Mouse (Mus musculus): ENCODE results near the gene Crybb1. TPM values are rescaled to one million over a fixed set of nuclear protein-coding genes. Genes with fewer than 3 reads are reported as not detected.

Crybb1 gene
- polyA plus RNA-seq, 1 experiment = not detected

DNA sequence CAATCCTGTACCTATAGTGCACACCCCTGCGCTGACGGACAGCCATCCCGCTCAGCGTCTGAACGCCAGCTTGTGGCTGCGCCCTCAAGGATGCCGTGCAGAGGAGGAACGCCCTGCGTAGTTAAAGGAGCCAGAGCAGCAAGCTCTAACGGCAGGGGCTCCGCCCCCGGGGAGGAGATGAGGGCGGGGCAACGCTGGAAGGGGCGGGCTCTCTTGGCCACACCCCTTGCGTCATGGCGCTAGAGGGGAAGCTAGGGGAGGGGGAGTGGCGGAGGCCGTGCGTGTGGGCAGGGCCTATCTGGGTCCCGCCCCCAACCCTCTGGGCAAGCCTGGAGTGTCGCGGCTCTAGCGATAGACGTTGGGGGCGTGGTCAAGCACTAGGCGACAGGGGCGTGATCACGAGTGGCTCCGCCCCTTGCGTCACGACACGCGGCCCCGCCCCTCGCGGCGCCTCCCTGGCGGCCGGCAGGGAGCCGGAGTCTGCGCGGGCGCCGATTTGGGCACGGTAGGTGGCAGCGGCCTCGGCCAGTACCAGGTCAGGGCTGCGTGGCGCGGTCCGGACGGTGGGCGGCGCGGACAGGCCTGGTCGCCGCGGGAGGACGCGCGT, 20.8 kb downstream of the Crybb1 start, which contains the start of gene Tpst2:
Gene Tpst2 (plus strand): TSS at position 425 of the 607 bp plus-strand sequence.
- peak within 1 kb of the TSS; percentile 90 for H3K4me3 ChIP-seq (replicated peaks; ENCODE audit: control insufficient read depth, low read depth, low read length)
- under 1% methylated on average over 62 of the region's 62 CpGs for WGBS
- H3K27ac ChIP-seq (ENCODE audit: control insufficient read depth, insufficient read depth, low read depth, low read length, poor library complexity) = peak within 1 kb of the TSS; percentile 95
- H3K4me1 ChIP-seq (ENCODE audit: control insufficient read depth, insufficient read depth, low read length) = peaks cover 19% of the 10 kb centered on the region
- no peak; the same call in 1 of the 2 replicates for TF ChIP-seq CTCF (IDR thresholded peaks at IDR 0.05; ENCODE audit: control insufficient read depth, insufficient read depth, low read length)
- TF ChIP-seq POLR2A (IDR thresholded peaks at IDR 0.05; ENCODE audit: borderline replicate concordance, control insufficient read depth, low read depth, low read length) = peak; percentile 92

- TF ChIP-seq POLR2A (IDR thresholded peaks at IDR 0.05; ENCODE audit: borderline replicate concordance, control insufficient read depth, low read depth, low read length) = no peak
- no peak for TF ChIP-seq CTCF (IDR thresholded peaks at IDR 0.05; ENCODE audit: control insufficient read depth, insufficient read depth, low read length)
- WGBS = under 1% methylated on average over 24 of the region's 24 CpGs
- H3K4me1 ChIP-seq (ENCODE audit: control insufficient read depth, insufficient read depth, low read length) = peaks cover 20% of the 10 kb centered on the region
Measured at GRCm38 (mm10) chr5:112276907-112277348, 21.3 kb downstream of the Crybb1 start.

DNA sequence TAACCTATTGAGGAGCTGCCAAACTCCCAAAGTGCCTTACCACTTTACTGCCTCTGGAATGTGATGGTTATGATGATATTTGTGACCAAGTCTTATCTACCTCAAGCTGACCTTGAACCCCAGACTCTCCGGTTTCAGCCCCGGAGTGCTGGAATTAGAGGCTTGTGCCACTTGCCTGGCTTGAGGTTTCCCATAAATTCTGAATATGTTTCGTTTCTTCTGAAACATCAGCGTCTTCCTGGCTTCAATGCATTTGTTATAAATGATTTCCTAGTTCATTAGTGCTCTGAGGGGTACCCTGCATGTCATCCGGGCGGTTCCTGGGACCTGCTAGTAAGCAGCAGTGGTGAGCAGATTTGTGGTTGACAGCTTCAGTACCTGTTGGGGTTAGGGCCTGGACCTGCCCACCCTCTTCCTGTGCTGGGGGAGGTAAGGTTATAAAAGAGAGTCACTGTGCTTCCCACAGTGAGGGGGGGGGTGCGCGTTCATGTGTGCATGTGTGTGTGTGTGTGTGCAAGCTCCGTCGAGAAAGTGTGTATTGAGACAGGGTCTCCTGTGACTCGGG, 22.4 kb downstream of the Crybb1 start:
- WGBS = 35% methylated on average over 11 of the region's 11 CpGs
- H3K27ac ChIP-seq (ENCODE audit: control insufficient read depth, insufficient read depth, low read depth, low read length, poor library complexity) = peak overlapping the region; percentile 17; the same call in 1 of the 2 replicates

More at GRCm38 (mm10) chr5:112276907-112277348, 21.3 kb downstream of the Crybb1 start:
- Histone ChIP-seq H3K4me3 (replicated peaks; ENCODE audit: control insufficient read depth, low read depth, low read length) (peak overlapping the region; percentile 90), H3K27ac (ENCODE audit: control insufficient read depth, insufficient read depth, low read depth, low read length, poor library complexity) (peak overlapping the region; percentile 95)

GRCm38 (mm10) chr5:112279181-112280021, 23.8 kb downstream of the Crybb1 start:
- no peak for TF ChIP-seq POLR2A (IDR thresholded peaks at IDR 0.05; ENCODE audit: borderline replicate concordance, control insufficient read depth, low read depth, low read length)
- no peak for TF ChIP-seq CTCF (IDR thresholded peaks at IDR 0.05; ENCODE audit: control insufficient read depth, insufficient read depth, low read length)
- WGBS = 18% methylated on average over 17 of the region's 17 CpGs
- H3K4me3 ChIP-seq (replicated peaks; ENCODE audit: control insufficient read depth, low read depth, low read length) = peak overlapping the region; percentile 23
- H3K27ac ChIP-seq (ENCODE audit: control insufficient read depth, insufficient read depth, low read depth, low read length, poor library complexity) = peak overlapping the region; percentile 80
- H3K4me1 ChIP-seq (ENCODE audit: control insufficient read depth, insufficient read depth, low read length) = peaks cover 26% of the 10 kb centered on the region

More for the DNA sequence above, 22.4 kb downstream of the Crybb1 start:
- TF ChIP-seq CTCF (IDR thresholded peaks at IDR 0.05; ENCODE audit: control insufficient read depth, insufficient read depth, low read length) (no peak), POLR2A (IDR thresholded peaks at IDR 0.05; ENCODE audit: borderline replicate concordance, control insufficient read depth, low read depth, low read length) (no peak)
- H3K4me1 ChIP-seq (ENCODE audit: control insufficient read depth, insufficient read depth, low read length) = peaks cover 20% of the 10 kb centered on the region
- peak overlapping the region; percentile 37 for H3K4me3 ChIP-seq (replicated peaks; ENCODE audit: control insufficient read depth, low read depth, low read length)

- H3K4me1 ChIP-seq (ENCODE audit: control insufficient read depth, insufficient read depth, low read length) = peaks cover 29% of the 10 kb centered on the region
- H3K27ac ChIP-seq (ENCODE audit: control insufficient read depth, insufficient read depth, low read depth, low read length, poor library complexity) = peak overlapping the region; percentile 80
- TF ChIP-seq POLR2A (IDR thresholded peaks at IDR 0.05; ENCODE audit: borderline replicate concordance, control insufficient read depth, low read depth, low read length) = no peak
- TF ChIP-seq CTCF (IDR thresholded peaks at IDR 0.05; ENCODE audit: control insufficient read depth, insufficient read depth, low read length) = no peak
- peak overlapping the region; percentile 23 for H3K4me3 ChIP-seq (replicated peaks; ENCODE audit: control insufficient read depth, low read depth, low read length)
- WGBS = 10% methylated on average over 7 of the region's 7 CpGs
Measured at GRCm38 (mm10) chr5:112280151-112280550, 24.5 kb downstream of the Crybb1 start.

DNA sequence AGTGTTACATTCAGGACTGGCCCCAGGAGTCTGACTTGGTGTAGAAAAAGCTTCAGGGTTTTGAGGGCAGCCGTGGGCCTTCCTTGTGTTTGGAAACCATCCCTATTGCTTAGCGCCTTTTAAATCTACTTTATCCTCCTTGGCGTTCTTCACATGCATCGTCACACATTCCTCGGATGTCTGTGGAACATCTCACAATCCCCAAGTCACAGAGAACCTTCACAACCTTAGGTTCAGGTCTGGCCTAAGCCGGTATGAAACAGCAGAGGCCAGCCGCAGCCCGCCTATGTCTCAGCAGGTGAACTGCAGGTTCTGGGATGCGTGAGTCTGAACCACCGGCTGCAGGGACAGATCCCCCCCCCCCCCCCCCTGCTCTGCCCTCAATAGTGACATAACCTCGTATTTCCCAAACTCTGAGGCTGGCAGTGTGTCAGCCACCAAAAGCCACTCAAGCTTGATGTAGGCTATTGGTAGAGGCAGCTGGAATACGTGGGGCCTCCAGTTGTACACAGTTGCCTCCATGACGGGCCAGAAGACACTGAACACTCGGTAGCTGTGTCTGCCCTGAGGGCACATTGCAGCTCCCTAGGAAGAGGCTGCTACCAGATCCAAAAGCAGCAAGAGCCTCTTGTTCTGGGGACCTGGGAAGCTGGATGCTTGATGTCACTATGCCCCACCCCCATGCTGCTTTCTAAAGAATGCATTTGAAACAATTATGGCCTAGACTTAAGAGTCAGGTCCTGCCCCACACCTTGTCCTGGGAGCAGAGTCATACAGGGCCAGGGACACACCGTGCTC, 25.4 kb downstream of the Crybb1 start:
- WGBS = 44% methylated on average over 15 of the region's 15 CpGs
- H3K27ac ChIP-seq (ENCODE audit: control insufficient read depth, insufficient read depth, low read depth, low read length, poor library complexity) = peak overlapping the region; percentile 84
- peaks cover 32% of the 10 kb centered on the region for H3K4me1 ChIP-seq (ENCODE audit: control insufficient read depth, insufficient read depth, low read length)
- peak overlapping the region; percentile 33 for H3K4me3 ChIP-seq (replicated peaks; ENCODE audit: control insufficient read depth, low read depth, low read length)
- TF ChIP-seq POLR2A (IDR thresholded peaks at IDR 0.05; ENCODE audit: borderline replicate concordance, control insufficient read depth, low read depth, low read length) = no peak
- no peak for TF ChIP-seq CTCF (IDR thresholded peaks at IDR 0.05; ENCODE audit: control insufficient read depth, insufficient read depth, low read length)

GRCm38 (mm10) chr5:112281676-112282075, 26.1 kb downstream of the Crybb1 start:
- Histone ChIP-seq H3K27ac (ENCODE audit: control insufficient read depth, insufficient read depth, low read depth, low read length, poor library complexity) (peak overlapping the region; percentile 84), H3K4me1 (ENCODE audit: control insufficient read depth, insufficient read depth, low read length) (peaks cover 37% of the 10 kb centered on the region), H3K4me3 (replicated peaks; ENCODE audit: control insufficient read depth, low read depth, low read length) (peak overlapping the region; percentile 33)
- TF ChIP-seq POLR2A (IDR thresholded peaks at IDR 0.05; ENCODE audit: borderline replicate concordance, control insufficient read depth, low read depth, low read length) (no peak), CTCF (IDR thresholded peaks at IDR 0.05; ENCODE audit: control insufficient read depth, insufficient read depth, low read length) (no peak)
- WGBS = 37% methylated on average over 4 of the region's 4 CpGs
